Mouse (Mus musculus) bone marrow, adult 2 months (tissue): ENCODE data around the gene P3h1.

Experiments used
- CTCF ChIP-seq: fragments of 200-500 bp; IDR thresholded peaks from 2 replicates; pipeline ENCODE4 v1.5.1; 2011; ENCODE audit warnings: low read length, control low read depth; ENCODE audit not compliant: control insufficient read depth, insufficient read depth
- POLR2A ChIP-seq: fragments of 200-500 bp; IDR thresholded peaks from 2 replicates; pipeline ENCODE4 v1.6.1; 2011; ENCODE audit warnings: low read depth, mild to moderate bottlenecking, control low read depth, low read length, borderline replicate concordance; ENCODE audit not compliant: control insufficient read depth

DNA sequence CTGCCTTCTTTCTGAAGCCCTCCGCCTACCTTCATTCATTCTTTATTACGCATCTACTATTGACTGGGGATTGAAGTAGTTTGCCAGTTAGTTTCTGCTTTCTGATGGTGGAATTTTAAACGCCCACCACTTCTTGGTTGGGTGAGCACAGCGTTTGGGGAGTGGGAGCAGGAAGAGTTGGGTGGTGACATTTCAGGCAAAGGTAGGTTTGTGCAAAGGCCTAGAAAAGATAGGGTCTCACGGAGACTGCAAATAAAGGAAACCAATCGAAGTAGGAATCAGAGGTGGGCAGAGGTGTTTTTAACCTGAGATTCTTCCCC lies 62.4 kb downstream of the P3h1 start:
- TF ChIP-seq POLR2A (no peak), CTCF (no peak)
